Mouse (Mus musculus) spleen, postnatal 0 days (tissue): ENCODE measurements around the gene Islr. TPM values are rescaled to one million over a fixed set of nuclear protein-coding genes. Genes with fewer than 3 reads are reported as not detected.

Experiments
- polyA plus RNA-seq: library from polyadenylated mRNA; unstranded; fragments of >200 nt; fragmentation: Nextera tagmentation; extraction: Ambion mirVana; gene quantifications from 2 replicates; pipeline ENCODE4 v1.2.1, GENCODE M21; 2015

Gene Islr
- 14.2 and 24.3 TPM in 2 replicates for polyA plus RNA-seq

DNA sequence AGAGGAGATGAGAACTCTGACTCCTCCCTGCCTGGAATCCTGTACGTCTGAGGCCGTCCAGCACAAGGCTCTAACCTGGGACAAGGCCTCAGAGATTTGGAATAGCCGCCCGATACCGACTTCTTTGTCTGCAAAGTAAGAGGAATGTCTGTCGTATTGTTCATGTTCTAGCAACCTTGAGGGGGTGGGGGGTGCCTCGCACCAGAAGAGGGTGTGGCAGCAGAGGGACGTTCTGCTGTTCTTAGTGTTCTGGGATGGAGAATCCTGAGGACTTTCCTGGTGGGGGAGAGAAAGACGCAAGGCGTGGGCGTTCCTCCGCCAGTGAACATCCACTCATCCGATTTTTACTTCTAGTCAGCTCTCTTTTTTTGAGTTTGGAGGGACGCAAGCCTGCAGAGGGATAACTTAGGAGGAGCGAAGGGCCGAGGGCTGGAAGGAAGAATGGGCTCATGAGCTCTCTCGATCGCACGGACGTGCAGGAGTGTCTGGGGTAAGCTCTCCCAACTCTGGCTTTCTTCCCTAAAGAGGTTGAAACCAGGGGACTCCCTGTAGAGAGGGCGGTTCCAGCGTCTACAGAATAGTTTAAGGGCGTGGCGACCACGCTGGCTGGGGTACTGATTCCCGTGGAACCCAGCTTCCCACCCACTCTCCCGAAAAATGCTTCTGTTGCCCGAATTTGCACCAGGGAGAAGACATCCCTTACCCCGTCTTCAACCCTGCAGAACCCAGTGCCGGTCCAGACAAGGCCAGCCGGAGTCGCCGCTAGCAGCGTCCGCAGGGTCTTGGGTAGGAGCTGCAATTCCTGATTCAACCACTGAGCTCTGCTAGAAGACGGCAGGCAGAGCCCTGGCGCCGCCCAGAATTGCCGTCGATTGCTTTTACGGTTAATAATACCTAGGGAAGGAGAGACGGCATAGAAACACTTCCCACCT lies at the start of gene Islr, which contains the start of gene Islr2:
Islr (minus strand) TSS at position 791 of the 932 bp plus-strand sequence.
Islr2 (minus strand) TSS at position 804 of the 932 bp plus-strand sequence.

GRCm38 (mm10) chr9:58253033-58253804 lies 49.1 kb upstream of the Islr start, which contains the start of gene Stoml1:
Gene Stoml1 (plus strand): TSS chr9:58253164.

DNA sequence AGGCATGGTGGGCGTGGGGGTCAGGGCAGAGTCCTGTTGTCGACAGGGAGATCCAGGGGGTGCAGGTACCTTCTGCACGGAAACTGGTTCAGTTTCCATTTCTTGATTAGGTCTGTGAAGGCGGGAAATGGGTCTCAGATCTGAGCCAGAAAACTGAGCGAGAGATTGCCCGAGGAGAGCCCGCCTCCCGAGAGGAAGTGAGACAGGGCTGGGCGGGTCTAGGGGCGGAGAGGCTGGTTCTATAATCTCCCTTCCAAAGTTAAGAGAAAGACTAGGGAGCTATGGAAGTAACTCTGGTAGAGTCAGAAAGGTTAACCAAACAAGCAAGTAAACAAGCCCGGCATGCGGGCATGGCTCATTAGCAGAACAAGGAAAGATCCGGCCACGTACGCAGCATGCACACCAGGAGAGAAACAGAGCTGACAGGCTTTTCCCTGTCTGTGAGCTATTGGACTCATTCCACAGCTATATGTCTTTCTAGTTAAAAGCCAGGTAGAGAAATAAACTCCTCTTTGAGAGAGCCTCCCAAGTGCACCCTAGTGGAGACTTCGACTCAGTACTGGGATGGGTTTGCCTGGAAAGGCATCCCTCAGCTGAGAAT lies 45.6 kb upstream of the Islr start, which contains the start of gene Pml:
Pml (minus strand) TSS at position 195 of the 601 bp plus-strand sequence.

DNA sequence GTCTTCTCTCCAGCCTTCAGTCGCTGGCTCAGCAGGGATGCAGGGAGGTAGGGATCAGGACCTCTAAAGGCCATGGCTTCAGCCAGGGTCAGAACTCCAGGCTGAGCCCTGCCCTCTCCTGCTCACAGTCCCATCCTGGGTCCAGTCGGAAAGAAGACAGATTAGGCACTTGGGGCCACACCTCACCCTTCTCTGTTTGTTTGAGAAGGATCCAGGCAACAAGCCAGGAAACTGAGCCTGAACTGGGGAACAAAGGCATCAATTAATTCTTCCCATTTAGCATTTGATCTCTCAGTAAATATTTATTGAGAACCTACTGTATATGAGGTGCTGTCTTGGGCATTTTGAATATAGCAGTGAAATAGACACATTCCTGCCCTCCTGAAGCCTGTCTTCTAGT lies 85.4 kb downstream of the Islr start, which contains the start of gene Ccdc33:
Ccdc33 (minus strand) TSS at position 153 of the 400 bp plus-strand sequence.

Other genes with a start within 250 kb of the Islr start
- 12.4 and 24.9 TPM in 2 replicates for gene Cyp11a1, start 197.9 kb downstream of the Islr start, polyA plus RNA-seq
- gene Stra6, start 140.5 kb downstream of the Islr start, polyA plus RNA-seq = 0.08 and 0.25 TPM in 2 replicates
- 0.10 and 0.24 TPM in 2 replicates for gene Ccdc33, start 85.5 kb downstream of the Islr start, polyA plus RNA-seq
- 0.07 TPM in 1 of 2 replicates, not detected in the other for gene Islr2, start within 50 bp of the Islr start, polyA plus RNA-seq
- 23.1 and 25.1 TPM in 2 replicates for gene Pml, start 45.5 kb upstream of the Islr start, polyA plus RNA-seq
- 13.8 and 16.9 TPM in 2 replicates for gene Stoml1, start 48.9 kb upstream of the Islr start, polyA plus RNA-seq
- 55.7 and 70.5 TPM in 2 replicates for gene Loxl1, start 108.9 kb upstream of the Islr start, polyA plus RNA-seq
- gene Tbc1d21, start 166.1 kb upstream of the Islr start, polyA plus RNA-seq = not detected in 2 replicates